Mouse (Mus musculus) layer of hippocampus, postnatal 14 days (tissue): ENCODE results near the gene Grip1. TPM values are rescaled to one million over a fixed set of nuclear protein-coding genes. Genes with fewer than 3 reads are reported as not detected.

ENCODE experiments used
- DNase-seq, 2 experiments: peaks; one replicate each; pipeline ENCODE4 v3.0.0; 2021 to 2022; ENCODE audit warnings: low spot score in 2 of 2, mixed read lengths in 1 of 2
- total RNA-seq, 2 experiments: library from RNA; stranded (reverse); gene quantifications; 2 replicates each; pipeline ENCODE4 v1.2.3; 2021

Gene Grip1
- total RNA-seq, 2 experiments from 2014 or later: 40.2 to 40.3 TPM

- DNase-seq: no peak
Measured at GRCm38 (mm10) chr10:120123721-120124120, 670.1 kb downstream of the Grip1 start.

GRCm38 (mm10) chr10:120124801-120125464 is 671.3 kb downstream of the Grip1 start:
- DNase-seq: peak; percentile 85 to 90

- no peak for DNase-seq
Measured at GRCm38 (mm10) chr10:120125465-120125857, 671.8 kb downstream of the Grip1 start.

- no peak for DNase-seq
Measured at GRCm38 (mm10) chr10:120128601-120129277, 675.1 kb downstream of the Grip1 start.

- DNase-seq: peak; percentile 43 to 60
Measured at GRCm38 (mm10) chr10:120130621-120131020, 677.0 kb downstream of the Grip1 start.

- no peak for DNase-seq
Measured at GRCm38 (mm10) chr10:120133697-120134096, 680.1 kb downstream of the Grip1 start.

- no peak for DNase-seq
Measured at GRCm38 (mm10) chr10:120136020-120136562, 682.5 kb downstream of the Grip1 start.

Other genes starting within 250 kb of the Grip1 start
- 100 to 1,000 TPM; 136 to 141 TPM for gene Cand1, start 213.8 kb upstream of the Grip1 start, total RNA-seq